Mouse (Mus musculus) C2C12 (cell line): Measurements from ENCODE around the gene Fat4. TPM values are rescaled to one million over a fixed set of nuclear protein-coding genes. Genes with fewer than 3 reads are reported as not detected.

Experiments used
- H3K27me3 ChIP-seq: one replicate; pipeline ENCODE4 v1.6.1; 2011; ENCODE audit not compliant: control insufficient read depth, insufficient read depth, insufficient read length
- H3K36me3 ChIP-seq: one replicate; pipeline ENCODE4 v1.6.1; 2011; ENCODE audit not compliant: control insufficient read depth, insufficient read depth
- H3K4me3 ChIP-seq: one replicate; pipeline ENCODE4 v1.5.1; 2011; ENCODE audit warnings: mild to moderate bottlenecking, control low read depth; ENCODE audit not compliant: poor library complexity, insufficient read depth, severe bottlenecking
- H3K79me2 ChIP-seq: one replicate; pipeline ENCODE4 v1.6.1; 2011; ENCODE audit not compliant: control insufficient read depth, insufficient read depth
- H3K79me3 ChIP-seq: one replicate; pipeline ENCODE4 v1.6.1; 2011; ENCODE audit warnings: low read depth, control low read depth
- H3ac ChIP-seq: one replicate; pipeline ENCODE3; 2011; ENCODE audit warnings: low read depth; ENCODE audit not compliant: control insufficient read depth, insufficient read length
- CEBPB ChIP-seq: IDR thresholded peaks from one replicate; pipeline ENCODE4 v1.6.1; 2011; ENCODE audit warnings: low read depth, mild to moderate bottlenecking, control low read depth, moderate library complexity
- CTCF ChIP-seq: IDR thresholded peaks from one replicate; pipeline ENCODE4 v1.5.1; 2011; ENCODE audit not compliant: control insufficient read depth, insufficient read depth, insufficient read length
- FOSL1 ChIP-seq: IDR thresholded peaks from one replicate; pipeline ENCODE4 v1.8.0; 2011; ENCODE audit warnings: mild to moderate bottlenecking, low read length; ENCODE audit not compliant: poor library complexity, insufficient read depth, severe bottlenecking
- MAX ChIP-seq: IDR thresholded peaks from one replicate; pipeline ENCODE4 v1.6.1; 2011; ENCODE audit warnings: mild to moderate bottlenecking, control low read depth
- MYOD1 ChIP-seq: IDR thresholded peaks from one replicate; pipeline ENCODE4 v1.6.1; 2011; ENCODE audit warnings: low read depth; ENCODE audit not compliant: control insufficient read depth, insufficient read length
- MYOG ChIP-seq: IDR thresholded peaks from one replicate; pipeline ENCODE4 v1.6.1; 2011; ENCODE audit not compliant: control insufficient read depth, insufficient read length; ENCODE audit errors: extremely low read depth
- USF1 ChIP-seq: IDR thresholded peaks from one replicate; pipeline ENCODE4 v1.6.1; 2011; ENCODE audit warnings: low read depth, mild to moderate bottlenecking, control low read depth, moderate library complexity
- polyA plus RNA-seq: library from polyadenylated mRNA; unstranded; fragments of >200 nt; fragmentation: generic; extraction: Trizol; gene quantifications from one replicate; pipeline ENCODE4 v1.2.1, GENCODE M21; 2012; ENCODE audit warnings: missing spikeins

The Fat4 gene
- polyA plus RNA-seq, 1 experiment, result 0.29 TPM

GRCm38 (mm10) chr3:38882778-38883177, 4.0 kb upstream of the Fat4 start:
- Histone ChIP-seq H3ac (no peak overlapping the region), H3K79me3 (no peaks in the 10 kb centered on the region), H3K27me3 (peaks cover 4% of the 10 kb centered on the region), H3K36me3 (no peaks in the 10 kb centered on the region), H3K79me2 (no peaks in the 10 kb centered on the region), H3K4me3 (no peak overlapping the region)
- peak; percentile 51 for TF ChIP-seq CTCF
- TF ChIP-seq MYOG, result no peak
- TF ChIP-seq CEBPB, result no peak
- no peak for TF ChIP-seq USF1
- no peak for TF ChIP-seq FOSL1
- TF ChIP-seq MAX, result no peak
- no peak for TF ChIP-seq MYOD1

- H3K27me3 ChIP-seq, result peaks cover 4% of the 10 kb centered on the region
- no peaks in the 10 kb centered on the region for H3K79me2 ChIP-seq
- no peaks in the 10 kb centered on the region for H3K79me3 ChIP-seq
- no peak overlapping the region for H3ac ChIP-seq
- H3K36me3 ChIP-seq, result no peaks in the 10 kb centered on the region
- no peak overlapping the region for H3K4me3 ChIP-seq
- no peak for TF ChIP-seq MYOD1
- no peak for TF ChIP-seq FOSL1
- no peak for TF ChIP-seq MYOG
- TF ChIP-seq CTCF, result no peak
- TF ChIP-seq CEBPB, result no peak
- TF ChIP-seq USF1, result no peak
- TF ChIP-seq MAX, result no peak
These were observed 3.1 kb upstream of the Fat4 start for GRCm38 (mm10) chr3:38883676-38884075.

GRCm38 (mm10) chr3:38884276-38884675, 2.5 kb upstream of the Fat4 start:
- no peak overlapping the region for H3K4me3 ChIP-seq
- H3K79me2 ChIP-seq, result no peaks in the 10 kb centered on the region
- H3K36me3 ChIP-seq, result no peaks in the 10 kb centered on the region
- peak; percentile 65 for TF ChIP-seq CTCF
- TF ChIP-seq FOSL1, result no peak
- H3K79me3 ChIP-seq, result no peaks in the 10 kb centered on the region
- H3K27me3 ChIP-seq, result peaks cover 4% of the 10 kb centered on the region
- H3ac ChIP-seq, result no peak overlapping the region

GRCm38 (mm10) chr3:38884919-38885418, 1.8 kb upstream of the Fat4 start:
- TF ChIP-seq MYOD1 (no peak), MAX (no peak), USF1 (no peak), FOSL1 (no peak), CTCF (no peak), MYOG (no peak), CEBPB (no peak)
- Histone ChIP-seq H3K4me3 (peak overlapping the region; percentile 37), H3K27me3 (peaks cover 4% of the 10 kb centered on the region), H3ac (peak overlapping the region; percentile 55), H3K36me3 (no peaks in the 10 kb centered on the region), H3K79me2 (no peaks in the 10 kb centered on the region), H3K79me3 (no peaks in the 10 kb centered on the region)

GRCm38 (mm10) chr3:38885481-38886001, 1.2 kb upstream of the Fat4 start:
- Histone ChIP-seq H3K36me3 (no peaks in the 10 kb centered on the region), H3K4me3 (peak overlapping the region; percentile 37), H3K79me2 (no peaks in the 10 kb centered on the region), H3ac (peak overlapping the region; percentile 74), H3K79me3 (no peaks in the 10 kb centered on the region), H3K27me3 (peaks cover 4% of the 10 kb centered on the region)
- TF ChIP-seq FOSL1 (no peak), CTCF (no peak), CEBPB (no peak), MAX (no peak), MYOD1 (no peak), USF1 (no peak), MYOG (no peak)

GRCm38 (mm10) chr3:38886061-38886821, 499 bp upstream of the Fat4 start:
- peaks cover 4% of the 10 kb centered on the region for H3K27me3 ChIP-seq
- H3ac ChIP-seq, result peak overlapping the region; percentile 74
- peak overlapping the region; percentile 37 for H3K4me3 ChIP-seq
- H3K36me3 ChIP-seq, result no peaks in the 10 kb centered on the region
- H3K79me3 ChIP-seq, result no peaks in the 10 kb centered on the region
- H3K79me2 ChIP-seq, result no peaks in the 10 kb centered on the region
- no peak for TF ChIP-seq CEBPB
- TF ChIP-seq MYOG, result no peak
- TF ChIP-seq USF1, result no peak
- no peak for TF ChIP-seq MYOD1
- no peak for TF ChIP-seq FOSL1
- no peak for TF ChIP-seq MAX
- no peak for TF ChIP-seq CTCF
